Mouse (Mus musculus) C2C12 (cell line): Measurements from ENCODE around the gene Adora2a.

Experiments
- CTCF ChIP-seq: IDR thresholded peaks from one replicate; pipeline ENCODE4 v1.5.1; 2011; ENCODE audit not compliant: control insufficient read depth, insufficient read depth, insufficient read length
- MAX ChIP-seq: IDR thresholded peaks from one replicate; pipeline ENCODE4 v1.6.1; 2011; ENCODE audit warnings: mild to moderate bottlenecking, control low read depth
- MYOD1 ChIP-seq: IDR thresholded peaks from one replicate; pipeline ENCODE4 v1.6.1; 2011; ENCODE audit warnings: low read depth; ENCODE audit not compliant: control insufficient read depth, insufficient read length
- MYOG ChIP-seq: IDR thresholded peaks from one replicate; pipeline ENCODE4 v1.6.1; 2011; ENCODE audit not compliant: control insufficient read depth, insufficient read length; ENCODE audit errors: extremely low read depth
- USF1 ChIP-seq: IDR thresholded peaks from one replicate; pipeline ENCODE4 v1.6.1; 2011; ENCODE audit warnings: low read depth, mild to moderate bottlenecking, control low read depth, moderate library complexity

DNA sequence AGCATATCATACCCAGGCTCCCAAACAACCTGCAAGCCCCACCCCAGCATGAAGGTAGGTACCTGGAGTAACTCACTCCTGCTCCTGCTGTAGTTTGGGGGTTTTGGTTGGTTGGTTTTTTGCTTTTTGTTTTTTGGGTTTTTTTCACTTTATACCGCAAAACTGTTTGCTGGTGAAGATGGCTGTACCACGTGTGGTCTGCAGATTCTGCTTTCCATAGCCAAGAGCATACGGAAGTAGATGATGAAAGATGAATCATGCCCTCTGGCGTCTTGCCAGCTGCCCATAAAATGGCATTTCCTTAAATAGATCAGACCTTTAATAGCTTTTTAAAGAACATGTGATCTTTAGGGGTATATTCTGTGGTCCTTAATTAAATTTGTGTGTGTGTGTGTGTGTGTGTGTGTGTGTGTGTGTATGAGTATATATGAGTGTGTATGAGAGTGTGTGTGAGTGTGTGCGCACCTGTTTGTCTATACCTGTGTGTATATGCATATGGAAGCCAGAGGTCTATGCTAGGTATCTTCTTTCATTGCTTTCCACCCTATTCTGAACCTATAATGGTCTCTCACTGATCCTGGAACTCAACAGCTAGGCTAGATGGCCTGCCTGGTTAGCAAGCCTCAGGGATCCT, 16.8 kb upstream of the Adora2a start:
- TF ChIP-seq CTCF (no peak), MAX (peak; percentile 88), MYOG (no peak), MYOD1 (no peak), USF1 (peak; percentile 93)
